Mouse (Mus musculus) granulocyte monocyte progenitor cell, adult 5-6 weeks (primary cell): Measurements from ENCODE around the gene Pard6b. TPM values are rescaled to one million over a fixed set of nuclear protein-coding genes. Genes with fewer than 3 reads are reported as not detected.
"Not testable (repeated sequence)": the region's sequence is repeated elsewhere in the genome, so short reads cannot be mapped to it uniquely, and the experiment has no call there.

Experiments
- ATAC-seq: replicated peaks from 2 replicates; pipeline ENCODE4 v1.8.0; 2016; ENCODE audit warnings: mild to moderate bottlenecking, moderate TSS enrichment, inconsistent platforms; ENCODE audit not compliant: poor library complexity, severe bottlenecking
- total RNA-seq, 2 experiments: library from RNA; stranded (forward) in 1 of 2; stranded (reverse) in 1 of 2; fragments of 200-712, 200-1000 nt in 1 of 2; fragments of >200 nt in 1 of 2; fragmentation: Nextera tagmentation in 1 of 2; gene quantifications; 2 replicates each; pipeline ENCODE4 v1.2.3; 2014 to 2017

Pard6b gene
- total RNA-seq (2014; fragmentation: Nextera tagmentation) (0.58 TPM in 1 of 2 replicates, not detected in the other), total RNA-seq (2017) (0.04 and 0.21 TPM in 2 replicates)

DNA sequence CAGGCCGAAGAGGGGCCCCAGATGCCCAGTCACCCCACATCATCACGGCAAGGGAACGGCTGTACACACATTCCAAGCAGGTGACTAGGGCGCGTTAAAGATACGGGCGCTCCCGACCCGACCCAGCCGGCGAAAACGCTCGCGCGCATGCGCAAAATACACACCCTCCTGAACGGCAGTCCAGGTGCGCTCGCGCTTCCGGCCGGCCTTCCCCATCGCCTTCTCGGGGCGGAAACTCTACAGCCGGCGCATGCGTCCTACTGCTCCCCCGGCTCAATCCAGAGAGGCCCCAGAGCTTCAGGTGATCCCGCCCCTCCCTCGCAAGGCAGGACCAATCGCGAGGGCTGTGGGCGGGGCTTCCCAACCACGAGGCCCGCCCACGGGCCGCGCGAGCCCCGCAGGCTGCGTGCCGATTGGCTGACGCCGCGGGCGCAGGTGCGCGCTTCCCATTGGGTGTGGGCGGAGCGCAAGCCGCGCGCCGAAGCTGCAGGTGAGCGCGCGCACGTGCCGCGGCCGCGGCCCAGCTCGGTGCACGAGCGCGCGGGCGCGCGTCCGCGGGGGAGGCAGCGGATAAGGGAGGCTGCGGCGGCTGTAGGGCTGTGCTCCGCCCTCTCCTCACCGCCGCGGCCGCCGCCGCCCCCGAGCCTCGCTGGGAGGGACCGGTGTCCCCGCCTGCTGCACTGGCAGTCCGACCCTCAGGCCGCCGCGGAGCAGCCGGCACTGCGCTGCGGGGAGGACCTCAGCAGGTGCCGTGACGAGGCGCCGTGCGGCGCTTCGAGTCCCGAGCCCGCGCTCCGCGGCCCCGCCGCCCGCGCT, at the start of gene Pard6b:
Pard6b (plus strand) TSS at position 574 of the 816 bp plus-strand sequence.
- peak; percentile 93 for ATAC-seq

DNA sequence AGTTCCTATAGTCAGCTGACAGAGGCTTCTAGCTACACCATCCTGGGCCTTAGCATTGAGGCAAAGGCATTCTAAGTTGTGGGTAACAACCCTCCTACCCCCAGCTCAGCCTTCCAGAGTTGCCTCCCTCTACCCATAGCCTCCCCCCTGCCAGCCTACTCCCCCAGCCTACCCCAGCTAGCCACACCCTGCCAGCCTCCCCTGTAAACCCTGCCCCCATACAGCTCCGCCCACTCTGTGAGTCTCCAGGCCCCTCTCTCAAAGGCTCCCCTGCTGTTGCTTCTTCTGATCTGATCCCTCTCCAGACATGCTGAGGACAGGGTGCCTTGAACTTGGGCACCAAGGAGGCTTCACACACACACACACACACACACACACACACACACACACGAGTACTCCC, 49.0 kb upstream of the Pard6b start:
- ATAC-seq, result no peak

DNA sequence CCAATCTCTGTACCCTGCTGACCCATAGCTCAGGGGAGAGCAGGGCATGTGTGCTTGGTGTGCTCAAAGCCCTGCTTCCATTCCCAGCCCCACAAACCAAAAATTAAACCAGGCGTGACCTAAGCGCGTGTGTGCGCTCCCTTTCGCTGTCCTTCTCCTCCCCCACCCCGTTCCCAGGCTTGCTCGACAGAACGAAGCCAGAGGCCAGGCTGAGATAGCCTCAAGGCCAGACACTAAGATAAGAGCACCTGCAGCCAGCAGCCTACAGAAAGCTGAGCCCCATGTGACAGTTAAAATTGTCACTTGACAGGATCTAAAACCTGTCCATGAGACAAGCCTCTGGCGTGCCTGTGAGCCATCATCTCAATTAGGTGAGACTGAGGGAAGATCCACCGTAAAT, 46.9 kb upstream of the Pard6b start:
- no peak for ATAC-seq

DNA sequence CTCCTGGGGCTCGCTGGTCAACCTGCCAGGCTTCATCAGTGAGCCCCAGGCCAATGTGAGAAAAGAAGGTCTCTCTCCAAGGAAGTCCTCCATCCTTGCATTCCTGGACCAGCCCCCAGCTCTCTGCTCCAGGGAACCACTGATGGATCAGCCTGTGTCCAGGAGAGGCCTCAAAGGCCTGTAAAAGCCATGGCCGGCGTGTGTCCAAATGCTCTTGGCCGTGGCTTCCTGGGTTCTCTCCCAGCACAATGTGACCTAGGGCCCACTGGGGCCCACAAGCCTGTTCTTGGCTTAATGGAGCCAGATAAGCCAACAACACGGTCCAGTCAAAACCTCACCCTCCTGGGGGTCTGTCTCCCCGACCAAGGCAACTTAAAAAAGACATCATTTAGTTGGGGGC, 44.9 kb upstream of the Pard6b start:
- ATAC-seq, result no peak

DNA sequence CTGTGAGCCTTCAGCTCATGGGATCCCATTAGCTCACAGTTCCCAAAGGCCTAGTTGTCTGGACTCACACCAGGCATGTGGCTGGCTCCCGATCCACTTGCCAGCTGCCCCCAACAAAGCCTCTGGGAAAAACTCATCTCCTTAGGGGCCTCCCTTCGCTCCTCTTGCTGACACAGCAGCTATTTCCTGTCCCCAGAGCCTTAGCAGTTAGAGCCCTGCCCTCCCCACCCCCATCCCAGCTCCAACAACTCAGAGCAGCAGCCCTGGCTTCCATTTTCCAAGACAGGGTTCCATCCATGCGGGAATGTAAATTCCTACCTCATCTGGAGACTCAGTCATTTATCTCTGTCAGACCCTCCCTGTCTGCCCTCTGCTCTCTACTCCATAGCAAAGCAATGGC, 43.7 kb upstream of the Pard6b start:
- no peak for ATAC-seq

DNA sequence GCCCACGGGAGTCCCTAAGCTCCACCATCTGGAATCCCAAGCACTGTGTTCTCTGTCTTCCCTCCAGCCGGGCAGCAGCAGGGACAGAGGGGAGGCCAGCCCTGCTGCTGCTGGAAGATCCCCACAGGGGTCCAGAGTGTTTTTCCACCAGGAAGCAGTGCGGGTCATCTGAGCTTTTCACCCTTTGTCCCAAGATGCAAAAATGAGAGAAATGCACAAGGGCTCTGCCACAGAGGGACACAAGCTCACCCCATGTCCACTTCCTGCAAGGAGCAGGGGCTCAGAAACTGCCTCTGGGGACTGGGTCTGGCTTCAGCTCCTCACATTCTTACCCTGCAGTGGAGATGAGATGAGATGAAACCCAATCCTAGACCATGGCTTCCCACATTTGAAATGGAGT, 40.1 kb upstream of the Pard6b start:
- ATAC-seq, result no peak

DNA sequence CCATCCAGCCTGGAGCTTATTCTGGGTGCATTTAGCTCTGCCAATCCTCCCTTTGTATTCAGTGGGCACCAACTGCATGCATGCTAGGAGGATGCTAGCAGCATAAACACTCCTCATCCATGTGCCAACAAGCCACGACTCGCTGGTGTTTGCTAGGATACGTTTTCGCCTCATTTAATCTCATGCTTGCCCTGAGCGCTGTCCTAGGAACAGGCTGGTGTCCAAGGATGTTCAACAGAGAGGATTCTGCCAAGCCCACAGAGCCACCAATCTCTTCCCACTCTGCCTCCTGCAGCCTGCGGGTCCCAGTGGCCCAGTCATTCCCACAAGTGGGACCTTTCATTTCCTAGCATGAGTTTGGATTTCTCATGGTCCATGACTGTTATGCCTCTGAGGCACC, 38.8 kb upstream of the Pard6b start:
- ATAC-seq, result no peak

DNA sequence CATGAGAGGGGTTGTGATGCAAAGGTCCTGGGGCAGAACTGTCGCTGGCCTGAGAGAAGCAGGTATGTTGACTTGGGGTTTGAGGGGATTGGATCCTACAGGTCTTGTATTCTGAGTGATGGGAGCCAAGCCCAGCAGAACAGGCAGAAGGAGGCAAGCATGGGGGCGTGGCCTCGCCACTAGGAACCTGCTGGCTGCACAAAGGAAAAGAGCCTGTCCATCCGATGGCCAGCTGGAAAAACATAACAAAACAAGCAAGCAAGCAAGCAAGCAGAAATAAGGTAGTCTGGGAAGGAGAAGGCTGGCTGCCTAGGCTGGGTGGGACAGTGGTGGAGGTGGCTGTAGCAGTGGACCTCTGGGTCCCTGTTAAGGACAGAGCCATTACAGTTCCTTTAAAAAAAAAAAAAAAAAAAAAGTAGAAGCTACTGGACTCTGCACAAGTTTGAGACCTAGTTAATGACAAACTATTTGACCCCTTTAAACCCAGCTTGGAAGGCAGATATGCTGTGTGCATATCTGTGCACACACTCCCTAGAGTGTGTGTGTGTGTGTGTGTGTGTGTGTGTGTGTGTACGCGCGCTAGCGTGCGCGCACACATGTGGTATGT, 36.0 kb upstream of the Pard6b start:
- ATAC-seq, result no peak

DNA sequence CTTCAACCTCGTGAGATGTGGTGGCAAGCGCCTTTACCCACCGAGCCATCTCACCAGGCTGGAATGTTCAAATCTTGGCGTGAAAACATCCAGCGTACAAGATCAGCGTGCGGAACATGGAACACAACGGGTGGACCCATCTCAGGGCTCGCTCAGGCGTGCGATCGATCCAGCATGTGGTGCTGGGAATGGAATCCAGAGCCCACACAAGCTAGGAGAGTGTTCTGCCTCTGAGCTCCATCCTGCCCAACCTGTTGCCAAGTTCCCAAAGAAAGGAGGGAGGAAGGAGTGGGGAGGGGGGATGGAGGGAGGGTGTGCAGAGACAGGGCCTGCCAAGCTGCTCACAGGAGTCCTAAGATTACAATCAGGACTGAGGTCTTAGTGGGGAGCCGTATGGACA, 35.4 kb upstream of the Pard6b start:
- ATAC-seq, result no peak

DNA sequence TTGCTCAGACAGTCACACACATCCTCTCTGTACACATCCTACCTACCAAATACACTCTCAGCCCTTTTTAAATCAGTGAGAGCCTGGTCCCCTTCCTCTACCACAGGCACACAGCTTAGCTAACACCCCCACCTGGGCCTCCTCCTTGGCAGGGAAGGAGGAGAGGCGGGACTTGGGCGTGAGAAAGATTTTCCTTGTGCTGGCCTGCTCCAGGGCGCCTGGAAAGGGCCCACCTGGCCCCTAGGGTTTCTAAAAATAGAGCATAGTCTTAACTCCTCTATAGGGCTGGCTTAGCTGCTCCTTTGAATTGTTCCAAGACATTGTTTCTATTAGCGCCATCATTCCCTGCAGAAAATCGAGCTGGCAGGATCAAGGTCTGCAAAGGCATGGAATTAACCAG, 35.0 kb upstream of the Pard6b start:
- no peak for ATAC-seq

DNA sequence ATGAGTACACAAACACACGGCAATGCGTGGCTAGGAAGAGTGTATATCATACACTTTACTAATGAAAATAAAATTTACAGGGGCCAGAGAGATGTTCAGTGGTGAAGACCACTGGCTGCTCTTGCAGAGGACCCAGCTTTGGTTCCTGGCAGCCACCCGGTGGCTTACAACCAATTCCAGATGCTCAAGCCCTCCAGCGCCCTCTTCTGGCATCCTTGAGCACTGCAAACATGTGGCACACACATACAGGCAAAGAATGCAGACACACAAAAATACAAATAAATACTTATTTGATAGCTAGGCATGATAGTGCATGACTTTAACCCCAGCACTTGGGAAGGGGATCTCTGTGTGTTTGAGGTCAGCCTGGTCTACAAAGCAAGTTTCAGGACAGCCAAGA, 34.3 kb upstream of the Pard6b start:
- no peak for ATAC-seq

DNA sequence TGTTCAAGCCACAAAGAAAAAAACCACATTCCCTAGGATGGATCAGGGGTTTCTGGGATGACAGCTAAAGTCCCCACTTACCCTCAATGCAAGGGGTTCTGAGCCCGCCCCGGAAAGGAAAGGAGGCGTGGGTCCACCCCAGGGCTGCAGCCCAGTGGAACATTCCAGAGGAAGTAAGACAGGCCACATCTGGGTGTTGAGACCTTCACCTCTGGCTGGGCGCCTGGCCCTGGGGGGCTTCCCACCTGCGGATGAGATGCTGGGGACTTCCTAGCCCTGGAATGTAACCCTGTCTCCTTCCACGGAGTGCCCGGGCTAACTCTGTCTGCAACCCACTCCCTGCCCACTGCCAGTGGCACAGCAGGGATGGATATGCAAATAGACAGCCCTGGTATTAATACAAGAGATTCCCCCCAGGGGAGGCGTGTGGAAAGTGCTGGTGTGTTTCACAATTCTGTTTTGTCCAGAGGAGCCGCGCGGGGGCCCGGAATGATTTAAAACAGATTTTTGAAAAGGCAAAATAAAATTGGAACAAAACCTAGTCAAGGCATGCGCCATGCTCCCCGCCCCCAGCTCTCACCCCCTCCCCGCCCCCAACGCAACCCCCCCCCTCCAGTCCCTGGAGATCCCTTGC, 31.7 kb upstream of the Pard6b start:
- no peak for ATAC-seq

DNA sequence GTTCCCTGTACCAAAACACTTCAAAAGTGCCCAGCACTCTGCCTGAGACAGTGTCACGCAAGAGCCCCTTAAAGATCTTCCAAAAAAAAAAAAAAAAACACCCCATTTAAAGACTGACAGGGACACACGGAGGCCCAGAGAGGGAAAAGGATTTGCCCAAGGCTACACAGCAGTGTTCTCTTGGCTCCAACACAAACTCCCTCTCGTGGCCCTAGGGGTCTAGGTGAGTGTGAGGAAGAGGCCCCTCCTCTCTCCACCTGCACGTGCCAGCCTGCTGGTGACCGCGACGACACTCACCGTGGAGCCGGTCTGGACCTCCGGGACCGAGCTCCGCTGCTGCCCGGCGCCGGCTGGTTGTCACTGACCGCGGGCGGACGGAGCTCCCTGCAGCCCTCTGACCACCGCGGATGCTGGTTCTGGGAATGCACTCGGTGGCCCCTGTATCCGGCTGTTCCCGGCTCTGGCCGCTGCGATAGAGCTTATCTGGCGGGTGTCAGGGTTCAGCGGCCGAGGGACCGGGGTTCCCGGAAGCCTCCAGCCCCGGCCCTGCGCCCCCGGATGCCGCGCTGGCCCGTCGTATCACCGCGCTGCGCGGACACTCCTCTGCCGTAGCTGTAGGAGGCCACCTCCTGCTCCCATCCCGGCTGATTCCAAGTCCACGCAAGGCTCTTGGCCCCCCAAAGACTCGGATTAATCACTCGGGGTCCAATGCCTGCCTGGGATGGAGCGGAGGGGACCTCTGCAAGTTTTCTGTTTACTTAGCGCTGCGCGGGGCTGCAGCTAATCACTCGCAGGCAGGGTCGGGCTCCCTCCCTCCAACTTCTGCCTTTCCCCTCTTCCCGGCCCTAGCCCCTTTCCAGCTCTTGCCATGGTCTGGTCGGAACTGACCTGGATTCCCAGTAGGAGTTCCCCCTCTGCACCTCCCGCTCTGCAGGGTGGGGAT, 30.5 kb upstream of the Pard6b start:
- ATAC-seq, result peak; percentile 20

DNA sequence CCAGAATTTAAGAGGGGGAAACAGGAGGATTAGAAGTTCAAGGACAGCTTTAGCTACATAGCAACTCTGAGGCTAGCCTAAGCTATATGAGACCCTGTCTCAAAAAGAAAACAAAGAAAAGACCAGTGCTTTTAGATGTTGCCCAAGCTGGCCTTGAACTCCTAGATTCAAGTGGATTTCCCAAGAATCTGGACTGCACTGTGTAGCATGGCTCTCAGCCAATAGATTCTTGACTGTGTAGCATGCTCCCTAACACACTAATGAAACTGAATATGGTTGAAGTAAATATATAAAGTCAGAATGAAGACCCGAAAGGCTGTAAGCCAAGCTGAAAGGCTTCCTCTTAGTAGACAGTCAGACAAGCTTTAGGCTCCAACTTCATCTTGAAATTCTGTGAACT, 28.6 kb upstream of the Pard6b start:
- no peak for ATAC-seq

DNA sequence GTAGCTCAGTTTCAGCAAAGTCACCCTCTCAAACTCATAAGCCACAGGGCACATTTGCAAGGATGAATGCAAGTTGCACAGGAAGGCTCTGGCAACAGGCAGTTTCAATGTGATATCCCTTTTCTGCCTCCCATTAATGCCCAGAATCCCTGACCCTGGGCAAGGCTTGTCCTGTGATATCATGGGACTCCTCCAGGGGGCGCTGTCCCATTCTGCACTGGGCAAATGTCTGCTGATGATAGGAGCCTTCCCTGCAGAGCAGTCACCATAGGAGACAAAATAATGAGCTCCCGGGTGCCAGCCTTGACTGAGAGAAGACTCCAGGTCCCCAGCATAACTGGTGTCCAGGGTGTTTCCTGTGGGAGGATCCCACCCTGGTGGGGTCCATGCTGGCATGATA, 28.1 kb upstream of the Pard6b start:
- 0 out of 2 replicates have a peak, but pooled peaks have one; percentile 52 for ATAC-seq

DNA sequence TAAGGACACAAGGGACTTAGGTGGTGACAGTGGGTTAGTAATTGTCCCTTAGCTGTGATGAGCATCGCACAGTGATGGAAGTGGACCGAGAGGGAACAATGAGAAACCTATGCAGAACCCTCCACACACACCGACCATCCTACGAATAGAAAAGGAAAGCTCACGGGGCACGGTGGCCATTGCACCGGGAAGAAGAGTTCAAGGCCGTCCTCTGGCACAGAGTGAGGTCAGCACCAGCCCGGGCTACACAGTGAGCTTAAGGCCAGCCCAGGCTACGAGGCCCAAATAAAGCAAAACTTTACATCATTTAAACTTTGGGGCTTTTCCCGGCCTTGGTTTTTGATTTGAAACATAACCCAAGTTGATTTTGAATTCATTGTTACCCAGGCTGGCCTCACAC, 26.7 kb upstream of the Pard6b start:
- no peak for ATAC-seq

DNA sequence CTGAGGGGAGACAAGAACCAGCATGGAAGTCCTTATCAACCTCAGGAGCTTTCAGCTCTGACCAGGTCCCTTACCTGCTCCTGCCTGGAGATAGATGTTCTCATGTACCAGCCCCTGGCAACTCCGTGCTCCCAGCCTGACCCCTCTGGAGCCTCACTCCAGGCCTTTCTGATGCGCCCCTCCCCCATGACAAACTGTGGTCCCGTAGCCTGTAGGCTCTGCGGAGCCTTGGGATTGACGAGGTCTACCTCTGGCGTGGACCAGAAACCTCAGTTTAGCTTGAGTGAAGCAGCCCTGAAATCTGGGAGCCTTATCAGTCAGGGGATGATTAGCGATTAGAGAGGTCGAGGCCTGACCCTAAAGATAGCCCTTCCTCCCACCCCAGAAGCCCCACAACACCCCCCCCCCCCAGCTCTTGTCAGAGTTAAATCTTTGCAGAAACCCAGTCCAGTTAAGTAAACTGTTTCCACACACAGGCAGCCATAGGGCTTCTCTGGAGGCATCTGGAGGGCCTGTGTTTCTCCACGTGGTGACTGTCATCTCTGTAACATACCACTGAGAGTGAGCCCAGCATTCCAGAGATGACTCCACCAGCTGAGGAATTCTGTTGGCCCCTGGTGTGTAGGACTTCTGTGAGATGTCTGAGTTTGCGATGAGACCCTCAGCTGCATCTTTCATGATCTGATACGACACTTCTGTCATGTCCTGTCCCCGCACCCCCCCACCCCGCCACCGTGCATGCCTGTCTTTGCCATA, 24.7 kb upstream of the Pard6b start:
- ATAC-seq, result no peak

DNA sequence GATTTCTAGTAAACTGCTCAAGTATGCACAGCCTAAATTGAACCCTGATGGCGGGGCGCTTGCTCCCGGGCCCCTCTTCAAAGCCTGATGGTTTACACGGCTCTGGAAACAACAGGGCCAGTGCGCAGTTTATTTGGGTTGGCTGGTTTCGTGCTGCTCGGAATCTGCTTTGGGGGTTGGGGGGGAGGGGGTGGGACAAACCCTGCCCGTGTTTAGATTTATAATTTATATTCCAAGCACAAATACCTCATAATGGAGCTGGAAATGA, 24.2 kb upstream of the Pard6b start:
- no peak for ATAC-seq

DNA sequence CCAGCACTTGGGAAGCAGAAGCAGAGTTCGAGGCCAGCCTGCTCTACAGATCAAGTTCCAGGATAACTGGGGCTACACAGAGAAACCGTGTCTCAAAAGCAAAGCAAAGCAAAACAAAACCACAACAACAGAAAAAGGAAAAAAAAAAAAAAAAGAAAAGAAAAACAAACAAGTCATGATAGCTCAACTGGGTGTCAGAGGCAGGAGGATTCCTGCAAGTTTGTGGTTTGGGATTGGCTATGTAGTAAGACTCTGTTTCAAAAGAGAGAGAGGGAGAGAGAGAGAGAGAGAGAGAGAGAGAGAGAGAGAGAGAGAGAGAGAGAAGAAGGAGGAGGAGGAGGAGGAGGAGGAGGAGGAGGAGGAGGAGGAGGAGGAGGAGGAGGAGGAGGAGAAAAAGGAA, 22.9 kb upstream of the Pard6b start:
- not testable (repeated sequence) for ATAC-seq
